Mouse (Mus musculus) brain, embryonic 14.5 days (tissue): Measurements from ENCODE around the gene Eef1akmt4.

Experiments
- CTCF ChIP-seq: fragments of 200-500 bp; IDR thresholded peaks from 2 replicates; pipeline ENCODE4 v1.5.1; 2012; ENCODE audit warnings: inconsistent platforms, mild to moderate bottlenecking, moderate library complexity, borderline replicate concordance; ENCODE audit not compliant: insufficient read depth, insufficient read length; ENCODE audit errors: extremely low read depth
- POLR2A ChIP-seq: fragments of 200-500 bp; IDR thresholded peaks from 2 replicates; pipeline ENCODE4 v1.6.1; 2012; ENCODE audit warnings: mild to moderate bottlenecking, inconsistent platforms, borderline replicate concordance; ENCODE audit not compliant: poor library complexity, insufficient read depth, insufficient read length, severe bottlenecking; ENCODE audit errors: extremely low read depth

DNA sequence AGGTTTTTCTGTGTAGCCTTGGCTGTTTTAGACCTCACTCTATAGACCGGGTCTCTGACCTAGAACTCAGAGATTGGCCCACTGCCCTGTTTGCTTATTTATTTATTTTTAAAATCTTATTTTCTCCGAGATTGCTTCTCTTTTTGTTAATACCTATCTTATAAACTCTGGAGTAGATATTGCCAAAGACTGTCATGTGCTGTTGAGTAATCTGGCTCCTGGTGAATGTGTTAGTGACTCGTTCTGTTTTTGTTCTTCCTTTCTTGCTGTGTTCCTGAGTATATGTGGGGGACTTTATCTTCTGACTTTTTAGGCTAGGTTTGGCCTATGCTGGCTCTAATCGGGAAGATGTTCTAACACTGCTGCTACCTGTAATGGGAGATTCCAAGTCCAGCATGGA, 46.3 kb downstream of the Eef1akmt4 start:
- TF ChIP-seq POLR2A (no peak), CTCF (no peak)
